Mouse (Mus musculus) bone marrow, adult 2 months (tissue): ENCODE measurements around the gene Lcat.

Experiments
- CTCF ChIP-seq: fragments of 200-500 bp; IDR thresholded peaks from 2 replicates; pipeline ENCODE4 v1.5.1; 2011; ENCODE audit warnings: low read length, control low read depth; ENCODE audit not compliant: control insufficient read depth, insufficient read depth
- POLR2A ChIP-seq: fragments of 200-500 bp; IDR thresholded peaks from 2 replicates; pipeline ENCODE4 v1.6.1; 2011; ENCODE audit warnings: low read depth, mild to moderate bottlenecking, control low read depth, low read length, borderline replicate concordance; ENCODE audit not compliant: control insufficient read depth

DNA sequence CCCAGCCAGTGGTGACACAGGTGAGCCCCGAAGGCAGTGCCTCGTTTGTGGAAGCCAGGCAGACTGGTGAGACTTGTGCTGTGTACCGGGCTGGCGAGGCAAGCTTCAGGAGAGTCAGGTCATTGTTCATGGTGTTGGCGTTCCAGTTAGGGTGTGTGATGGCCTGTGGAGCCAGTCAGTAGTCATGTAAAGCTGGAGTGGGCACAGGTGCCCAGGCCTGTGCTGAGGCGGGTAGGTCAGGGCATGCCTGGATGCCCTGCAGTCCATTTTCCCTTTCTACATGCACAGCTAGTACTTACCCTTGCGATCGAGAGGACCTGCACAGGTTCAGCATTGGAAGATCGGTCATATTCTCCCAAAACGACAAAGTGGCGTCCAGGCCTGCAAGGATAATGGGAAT is 10.7 kb downstream of the Lcat start:
- TF ChIP-seq CTCF (no peak), POLR2A (no peak)
